Mouse (Mus musculus): ENCODE measurements around the gene Omd. TPM values are rescaled to one million over a fixed set of nuclear protein-coding genes. Genes with fewer than 3 reads are reported as not detected.

Gene Omd
- total and polyA plus RNA-seq, 3 experiments, result 0.37 TPM; not detected in 2

DNA sequence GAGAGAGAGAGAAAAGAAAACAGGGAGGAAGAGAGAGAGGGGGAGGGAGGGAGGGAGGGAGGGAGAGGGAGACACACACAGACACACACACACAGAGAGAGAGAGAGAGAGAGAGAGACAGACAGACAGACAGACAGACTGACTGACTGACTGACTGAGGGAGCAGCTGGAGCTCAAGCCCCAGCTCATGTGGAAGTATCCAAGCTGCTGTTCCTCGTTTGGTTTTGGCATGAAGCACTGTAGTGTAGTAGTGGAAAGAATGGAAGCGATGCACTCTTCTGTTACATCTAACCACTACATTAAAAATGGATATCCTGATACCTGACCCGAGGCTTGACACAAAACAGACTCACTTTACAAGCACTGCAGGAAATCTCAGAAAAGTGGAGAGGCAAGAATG lies 36.6 kb upstream of the Omd start:
- Histone ChIP-seq H3K4me3 (replicated peaks in 1 of 3; ENCODE audit: low read depth in 2 of 3, low read length in 2 of 3, poor library complexity in 1 of 3) (no peak overlapping the region), H3K27ac (ENCODE audit: insufficient read depth, low read depth) (no peak overlapping the region), H3K4me1 (ENCODE audit: control insufficient read depth in 1 of 2, insufficient read depth in 2 of 2) (peaks cover 0 to 7% of the 10 kb centered on the region in 2 experiments; a peak in 1 of 4 replicates), H3K79me2 (replicated peaks; ENCODE audit: control insufficient read depth, extremely low read depth, insufficient read depth, poor library complexity, severe bottlenecking) (no peaks in the 10 kb centered on the region), H3K27me3 (replicated peaks) (no peaks in the 10 kb centered on the region), H3K9ac (ENCODE audit: insufficient read depth, low read depth) (no peak overlapping the region), H3K4me2 (ENCODE audit: insufficient read depth, low read depth, poor library complexity, severe bottlenecking) (no peak overlapping the region), H3K36me3 (replicated peaks in 1 of 2; ENCODE audit: control insufficient read depth in 1 of 2, insufficient read depth in 1 of 2, low read length in 1 of 2) (peaks cover 0 to 3% of the 10 kb centered on the region in 2 experiments), H3K9me3 (replicated peaks; ENCODE audit: low read length) (no peaks in the 10 kb centered on the region)
- dilution Hi-C loops (cut with MboI; ENCODE audit: extremely low pct_ligation_motif_present, extremely low pct_unique_long_range_greater_than_20kb, low sequenced_read_pairs), result no loop called here
- DNase-seq (ENCODE audit: extremely low read depth), result no peak
- TF ChIP-seq E2F4 (IDR thresholded peaks at IDR 0.05; ENCODE audit: insufficient replicate concordance, low read depth, low read length), result no peak
- TF ChIP-seq ZMIZ1 (IDR thresholded peaks at IDR 0.05; ENCODE audit: low read depth, low read length), result no peak
- TF ChIP-seq HCFC1 (IDR thresholded peaks at IDR 0.05; ENCODE audit: low read depth, low read length), result no peak
- TF ChIP-seq SIN3A (IDR thresholded peaks at IDR 0.05; ENCODE audit: low read length), result no peak
- TF ChIP-seq MXI1 (IDR thresholded peaks at IDR 0.05; ENCODE audit: low read depth, low read length), result no peak
- TF ChIP-seq USF2 (conservative IDR thresholded peaks at IDR 0.05; ENCODE audit: low read depth, low read length), result no peak
- TF ChIP-seq JUND (conservative IDR thresholded peaks at IDR 0.05; ENCODE audit: low read depth, low read length), result no peak
- TF ChIP-seq MAFK (IDR thresholded peaks at IDR 0.05; ENCODE audit: insufficient replicate concordance, low read length), result no peak
- TF ChIP-seq PAX5 (IDR thresholded peaks at IDR 0.05; ENCODE audit: low read length), result no peak
- no peak for TF ChIP-seq USF1 (IDR thresholded peaks at IDR 0.05; ENCODE audit: low read depth, low read length)
- TF ChIP-seq MAX (IDR thresholded peaks at IDR 0.05; ENCODE audit: low read length), result no peak
- no peak for TF ChIP-seq KAT2A (IDR thresholded peaks at IDR 0.05; ENCODE audit: insufficient replicate concordance, low read length)
- no peak for TF ChIP-seq ZNF384 (IDR thresholded peaks at IDR 0.05; ENCODE audit: low read depth, low read length)
- TF ChIP-seq ELF1 (IDR thresholded peaks at IDR 0.05; ENCODE audit: low read depth, low read length), result no peak
- in situ Hi-C loops (cut with MboI; ENCODE audit: low pct_ligation_motif_present, low pct_unique_long_range_greater_than_20kb, low sequenced_read_pairs), result no loop called here

DNA sequence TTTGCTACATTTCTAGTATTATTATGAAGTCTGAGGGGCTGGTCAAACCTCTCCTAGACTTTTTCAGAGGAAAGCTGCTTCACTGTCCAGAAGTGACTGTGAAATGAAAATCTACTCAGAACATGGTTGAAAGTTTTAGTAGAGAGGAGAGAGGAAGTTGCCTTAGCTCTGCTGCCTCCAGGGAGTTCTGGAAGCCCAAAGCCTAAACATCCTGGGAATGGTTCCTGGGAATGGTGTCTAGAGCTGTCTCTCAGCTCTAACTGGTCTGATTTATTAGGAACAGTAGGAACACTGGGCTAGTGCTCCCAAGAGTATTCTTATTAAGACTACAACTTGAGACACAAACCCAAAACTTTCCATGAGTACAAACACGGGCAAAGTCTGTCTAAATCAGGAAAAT lies 35.7 kb upstream of the Omd start:
- Histone ChIP-seq H3K4me2 (ENCODE audit: insufficient read depth, low read depth, poor library complexity, severe bottlenecking) (no peak overlapping the region), H3K27ac (ENCODE audit: insufficient read depth, low read depth) (no peak overlapping the region), H3K79me2 (replicated peaks; ENCODE audit: control insufficient read depth, extremely low read depth, insufficient read depth, poor library complexity, severe bottlenecking) (no peaks in the 10 kb centered on the region), H3K36me3 (replicated peaks in 1 of 2; ENCODE audit: control insufficient read depth in 1 of 2, insufficient read depth in 1 of 2, low read length in 1 of 2) (peaks cover 0 to 4% of the 10 kb centered on the region in 2 experiments), H3K9me3 (replicated peaks; ENCODE audit: low read length) (no peaks in the 10 kb centered on the region), H3K4me1 (ENCODE audit: control insufficient read depth in 1 of 2, insufficient read depth in 2 of 2) (peaks cover 0 to 7% of the 10 kb centered on the region in 2 experiments; a peak in 1 of 4 replicates), H3K9ac (ENCODE audit: insufficient read depth, low read depth) (no peak overlapping the region), H3K27me3 (replicated peaks) (no peaks in the 10 kb centered on the region), H3K4me3 (replicated peaks in 1 of 3; ENCODE audit: low read depth in 2 of 3, low read length in 2 of 3, poor library complexity in 1 of 3) (no peak overlapping the region)
- TF ChIP-seq SIN3A (IDR thresholded peaks at IDR 0.05; ENCODE audit: low read length) (no peak), BHLHE40 (IDR thresholded peaks at IDR 0.05; ENCODE audit: low read depth, low read length) (no peak), ZC3H11A (IDR thresholded peaks at IDR 0.05; ENCODE audit: low read depth, low read length) (no peak), MAFK (IDR thresholded peaks at IDR 0.05; ENCODE audit: insufficient replicate concordance, low read length) (no peak), CTCF (conservative IDR thresholded peaks at IDR 0.05 in 1 of 2, IDR thresholded peaks at IDR 0.05 in 1 of 2; ENCODE audit: low read depth in 2 of 2, low read length in 2 of 2) (no peak), SMC3 (IDR thresholded peaks at IDR 0.05; ENCODE audit: low read depth, low read length) (no peak), NRF1 (IDR thresholded peaks at IDR 0.05; ENCODE audit: low read depth, low read length) (no peak), ZMIZ1 (IDR thresholded peaks at IDR 0.05; ENCODE audit: low read depth, low read length) (no peak), RCOR1 (conservative IDR thresholded peaks at IDR 0.05; ENCODE audit: low read depth, low read length) (no peak), MAZ (IDR thresholded peaks at IDR 0.05; ENCODE audit: low read depth, low read length) (no peak), MXI1 (IDR thresholded peaks at IDR 0.05; ENCODE audit: low read depth, low read length) (no peak), IRF4 (IDR thresholded peaks at IDR 0.05; ENCODE audit: low read depth, low read length) (no peak), MAX (IDR thresholded peaks at IDR 0.05; ENCODE audit: low read length) (no peak), MEF2A (IDR thresholded peaks at IDR 0.05; ENCODE audit: borderline replicate concordance, low read depth, low read length) (no peak), MYC (IDR thresholded peaks at IDR 0.05; ENCODE audit: low read depth, low read length) (no peak), USF2 (conservative IDR thresholded peaks at IDR 0.05; ENCODE audit: low read depth, low read length) (no peak), ELF1 (IDR thresholded peaks at IDR 0.05; ENCODE audit: low read depth, low read length) (no peak), KAT2A (IDR thresholded peaks at IDR 0.05; ENCODE audit: insufficient replicate concordance, low read length) (no peak), NELFE (IDR thresholded peaks at IDR 0.05; ENCODE audit: low read depth, low read length) (no peak), EP300 (IDR thresholded peaks at IDR 0.05; ENCODE audit: low read length) (no peak)
- DNase-seq (ENCODE audit: extremely low read depth), result no peak
- in situ Hi-C loops (cut with MboI; ENCODE audit: low pct_ligation_motif_present, low pct_unique_long_range_greater_than_20kb, low sequenced_read_pairs), result no loop called here
- dilution Hi-C loops (cut with MboI; ENCODE audit: extremely low pct_ligation_motif_present, extremely low pct_unique_long_range_greater_than_20kb, low sequenced_read_pairs), result no loop called here
